Mouse (Mus musculus) layer of hippocampus, postnatal 10 days (tissue): ENCODE measurements around the gene Mgat3. TPM values are rescaled to one million over a fixed set of nuclear protein-coding genes. Genes with fewer than 3 reads are reported as not detected.

Experiments
- DNase-seq, 2 experiments: peaks; one replicate each; pipeline ENCODE4 v3.0.0; 2021; ENCODE audit warnings: low spot score in 2 of 2
- total RNA-seq, 2 experiments: library from RNA; stranded (reverse); gene quantifications; 2 replicates each; pipeline ENCODE4 v1.2.3; 2021

The Mgat3 gene
- total RNA-seq, 2 experiments from 2014 or later: 85.8 to 89.8 TPM

DNA sequence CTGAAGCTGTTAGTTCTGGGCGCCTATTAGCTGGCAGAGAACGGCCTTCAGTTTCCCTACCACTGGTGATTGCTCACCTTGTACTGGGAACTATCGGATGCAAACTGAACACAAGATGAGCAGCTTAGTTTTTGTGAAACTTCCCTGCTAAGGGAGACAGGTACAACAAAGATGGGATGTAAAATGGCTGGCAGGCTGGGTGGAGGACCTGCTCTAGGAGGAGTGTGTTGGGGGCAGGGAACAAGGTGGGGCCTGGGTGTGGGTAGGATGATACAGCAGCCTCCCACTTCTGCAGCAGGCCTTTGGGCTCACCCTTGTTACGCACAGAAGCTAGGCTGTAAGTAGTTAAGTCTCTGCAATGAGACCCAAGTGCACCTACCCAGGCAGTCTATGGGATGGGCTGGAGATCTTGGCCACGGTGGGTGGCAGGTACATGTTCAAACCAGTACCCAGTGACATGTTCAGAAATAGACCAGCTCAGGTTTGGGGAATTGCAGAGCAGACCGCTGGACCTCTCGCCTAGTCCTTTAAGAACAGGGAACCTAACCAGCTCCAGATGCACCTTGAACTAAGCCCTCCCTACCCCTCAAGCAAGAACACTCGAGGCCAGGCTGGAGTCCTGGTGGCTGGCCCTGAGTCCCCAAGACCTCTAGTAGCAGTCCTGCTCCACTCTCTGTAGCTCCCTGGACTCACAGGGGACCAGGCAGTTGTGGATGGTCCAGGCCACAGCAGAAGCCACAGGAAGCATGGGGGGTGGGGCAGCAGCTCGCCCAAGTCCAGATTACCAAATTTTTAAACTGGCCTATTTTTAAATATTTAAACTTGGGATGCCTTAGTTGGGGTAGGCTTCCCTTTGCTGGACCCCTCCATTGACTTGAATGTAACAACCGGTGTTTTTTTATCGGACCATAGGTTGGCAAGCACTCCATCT lies 85.0 kb downstream of the Mgat3 start:
- no peak for DNase-seq

DNA sequence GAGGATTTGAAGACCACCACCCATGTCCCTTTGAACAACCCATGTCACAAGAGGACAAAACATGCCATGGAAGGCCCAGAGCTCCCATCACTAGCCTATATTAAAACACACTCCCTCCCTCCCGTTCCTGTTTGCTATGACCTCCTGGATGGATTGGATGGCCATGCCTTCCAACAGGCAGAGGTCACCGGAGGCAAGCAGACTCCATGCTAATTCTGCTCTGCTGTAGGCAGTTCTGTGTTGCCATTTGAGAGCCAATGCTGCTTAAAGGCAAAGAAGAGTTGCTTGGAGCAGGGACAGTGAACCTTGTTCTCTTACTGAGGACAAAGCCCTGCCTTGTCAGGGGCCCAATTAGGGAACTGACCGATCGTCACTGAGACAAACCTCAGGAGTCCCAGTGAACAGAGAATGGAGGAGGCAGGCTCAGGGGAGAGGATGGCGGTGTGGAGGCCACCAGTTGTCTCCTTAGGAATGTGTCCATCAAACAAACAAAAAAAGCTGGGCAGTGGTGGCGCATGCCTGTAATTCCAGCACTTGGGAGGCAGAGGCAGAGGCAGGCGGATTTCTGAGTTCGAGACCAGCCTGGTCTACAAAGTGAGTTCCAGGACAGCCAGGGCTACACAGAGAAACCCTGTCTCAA lies 86.0 kb downstream of the Mgat3 start:
- DNase-seq: no peak

DNA sequence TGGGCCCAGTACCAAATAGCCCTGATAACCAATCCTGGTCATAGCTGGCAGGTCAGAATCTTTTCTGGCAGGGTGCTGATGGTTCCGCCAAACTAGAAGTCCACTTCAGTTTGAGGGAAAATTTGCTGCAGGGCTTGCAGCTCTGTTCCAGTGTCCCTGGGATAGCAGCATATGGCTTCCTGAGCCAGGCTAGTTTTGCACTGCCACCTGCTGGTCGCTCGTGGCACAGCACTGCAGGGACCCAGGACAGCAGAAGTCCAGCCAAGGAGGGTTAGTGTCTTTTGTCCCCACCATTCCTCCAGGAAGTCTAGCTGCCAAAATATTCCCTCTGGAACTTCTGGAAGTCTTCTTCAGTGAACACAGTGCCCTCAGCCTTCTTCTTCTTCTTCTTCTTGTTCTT lies 87.2 kb downstream of the Mgat3 start:
- DNase-seq: peak; percentile 89 to 91

DNA sequence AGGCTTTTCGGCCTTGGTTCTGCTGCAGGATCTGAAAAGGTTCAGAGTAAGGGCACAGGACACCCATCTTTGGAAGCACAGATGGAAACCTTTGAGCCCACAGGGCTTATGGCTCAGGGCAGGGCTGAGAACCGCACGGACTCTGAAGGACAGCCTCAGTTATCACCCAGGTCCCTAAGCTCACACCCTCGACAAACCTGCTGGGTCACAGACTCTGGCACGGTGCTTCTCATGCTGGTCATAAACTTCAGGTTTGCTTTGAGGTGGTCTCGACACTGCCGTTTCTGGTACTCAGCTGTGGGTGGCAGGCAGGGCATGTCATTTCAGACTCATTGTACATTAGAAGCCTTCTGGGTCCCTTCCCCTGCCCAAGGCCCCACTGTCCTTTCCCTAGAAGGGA lies 87.6 kb downstream of the Mgat3 start:
- no peak for DNase-seq

- peak; percentile 86 to 90 for DNase-seq
Observed at GRCm38 (mm10) chr15:80263610-80264575, 90.4 kb downstream of the Mgat3 start, which contains the start of gene Rps19bp1. Rps19bp1 (minus strand) TSS chr15:80264315.

Other genes starting within 250 kb of the Mgat3 start
- 1 to 10 TPM; 7.9 to 9.6 TPM for gene Cbx7, start 202.6 kb upstream of the Mgat3 start, total RNA-seq
- 10 to 100 TPM; 51.3 to 51.6 TPM for gene Pdgfb, start 158.7 kb upstream of the Mgat3 start, total RNA-seq
- 100 to 1,000 TPM; 362 to 374 TPM for gene Syngr1, start 82.4 kb upstream of the Mgat3 start, total RNA-seq
- 100 to 1,000 TPM; 535 to 605 TPM for gene Rpl3, start 81.9 kb upstream of the Mgat3 start, total RNA-seq
- 10 to 100 TPM; 28.2 to 35.0 TPM for gene Tab1, start 40.6 kb upstream of the Mgat3 start, total RNA-seq
- gene Mief1, start 60.3 kb downstream of the Mgat3 start, total RNA-seq: 10 to 100 TPM; 32.3 to 34.3 TPM
- gene AC140267.1, start 62.1 kb downstream of the Mgat3 start, total RNA-seq: 10 to 100 TPM; 21.1 to 23.0 TPM
- gene Atf4, start 81.5 kb downstream of the Mgat3 start, total RNA-seq: 100 to 1,000 TPM; 102 to 108 TPM
- 10 to 100 TPM; 39.9 to 42.2 TPM for gene Rps19bp1, start 90.6 kb downstream of the Mgat3 start, total RNA-seq
- gene Cacna1i, start 113.5 kb downstream of the Mgat3 start, total RNA-seq: 10 to 100 TPM; 36.0 to 38.0 TPM